Mouse (Mus musculus) layer of hippocampus, adult 18-20 months (tissue): ENCODE measurements around the gene Pla2g6. TPM values are rescaled to one million over a fixed set of nuclear protein-coding genes. Genes with fewer than 3 reads are reported as not detected.

ENCODE experiments used
- DNase-seq, 2 experiments: peaks; one replicate each; pipeline ENCODE4 v3.0.0; 2022; ENCODE audit warnings: low spot score in 2 of 2
- microRNA-seq, 2 experiments: library from miRNA; unstranded; fragments of <30 nt; microRNA quantifications; one replicate each; pipeline ENCODE4 v1.2.0; 2021
- total RNA-seq, 2 experiments: library from RNA; stranded (reverse); gene quantifications; 2 replicates each; pipeline ENCODE4 v1.2.3; 2021

Gene Pla2g6
- total RNA-seq, 2 experiments from 2014 or later: 23.0 to 23.1 TPM

DNA sequence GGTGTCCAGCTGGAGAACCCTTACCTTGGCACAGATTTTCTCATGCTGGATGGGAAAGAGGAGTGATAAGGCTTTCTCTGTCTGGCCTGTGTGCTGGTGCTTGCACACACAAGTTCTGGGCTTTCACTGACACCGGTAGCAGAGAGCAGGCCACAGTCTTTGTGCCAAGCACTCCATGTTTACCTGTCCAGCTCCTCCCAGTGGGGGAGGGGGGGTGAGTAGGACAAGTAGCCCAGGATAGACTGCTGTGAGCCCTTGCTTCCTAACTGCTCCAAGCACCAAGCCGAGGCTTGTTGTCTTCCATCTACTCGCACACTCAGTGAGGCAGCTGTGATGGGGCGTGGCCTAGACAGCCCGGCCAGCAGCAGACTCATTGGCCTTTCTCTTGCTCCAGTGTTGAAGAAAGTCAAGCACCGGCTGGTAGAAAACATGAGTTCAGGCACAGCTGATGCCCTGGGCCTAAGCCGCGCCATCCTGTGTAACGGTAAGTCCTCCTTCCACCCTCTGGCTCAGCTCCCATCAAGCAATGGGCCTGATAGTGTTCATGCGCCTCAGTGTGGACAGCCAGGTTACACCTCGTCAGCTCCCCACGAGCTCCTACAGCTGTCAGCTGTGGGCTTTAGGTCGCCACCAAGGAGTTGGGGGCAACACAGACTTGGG lies 85.5 kb downstream of the Pla2g6 start:
- no peak for DNase-seq

DNA sequence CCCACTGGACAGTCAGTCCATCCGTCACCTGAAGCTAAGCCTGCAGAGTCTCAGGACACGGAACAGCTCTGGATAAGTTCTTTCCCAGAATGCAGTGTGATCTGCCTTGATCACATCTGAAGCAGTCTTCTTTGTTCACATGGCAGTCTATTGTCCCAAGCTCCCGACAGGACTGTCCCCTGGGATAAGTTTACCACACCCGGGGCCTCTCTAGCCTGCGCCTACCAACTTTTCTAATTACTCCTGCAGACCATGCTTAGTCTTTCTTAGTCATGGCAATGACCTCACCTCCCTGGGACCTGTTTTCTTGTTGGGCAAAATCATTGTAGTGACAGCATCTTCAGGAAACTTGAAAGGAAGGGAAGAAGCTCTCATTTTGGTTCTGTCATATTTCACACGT lies 90.2 kb downstream of the Pla2g6 start:
- no peak for DNase-seq

Small RNA genes within 50 kb of the gene (microRNA-seq; reads per million reads assigned to microRNA genes)
- 2.5 to 3.5 reads per million in 2 experiments for gene Mir1943

Other genes starting within 250 kb of the Pla2g6 start
- 10 to 100 TPM; 33.9 to 35.3 TPM for gene Micall1, start 219.5 kb downstream of the Pla2g6 start, total RNA-seq
- gene Polr2f, start 187.4 kb downstream of the Pla2g6 start, total RNA-seq: 100 to 1,000 TPM; 108 to 109 TPM
- 10 to 100 TPM in 1 of 2 experiments, 1 to 10 TPM in 1; 9.2 to 12.4 TPM for gene 1700088E04Rik, start 187.1 kb downstream of the Pla2g6 start, total RNA-seq
- 10 to 100 TPM; 32.0 to 35.9 TPM for gene Sox10, start 163.2 kb downstream of the Pla2g6 start, total RNA-seq
- gene Pick1, start 99.2 kb downstream of the Pla2g6 start, total RNA-seq: 10 to 100 TPM; 44.4 to 46.4 TPM
- gene Gm49486, start 99.0 kb downstream of the Pla2g6 start, total RNA-seq: under 1 TPM in 1 of 2 experiments, not detected in 1; 0.28 TPM
- gene Slc16a8, start 73.6 kb downstream of the Pla2g6 start, total RNA-seq: under 1 TPM; 0.18 to 0.25 TPM
- gene Baiap2l2, start 42.9 kb downstream of the Pla2g6 start, total RNA-seq: 1 to 10 TPM; 1.9 to 4.8 TPM
- gene Maff, start 18.2 kb upstream of the Pla2g6 start, total RNA-seq: 1 to 10 TPM; 2.1 TPM
- 10 to 100 TPM; 55.0 to 57.9 TPM for gene Tmem184b, start 75.2 kb upstream of the Pla2g6 start, total RNA-seq
- 100 to 1,000 TPM in 1 of 2 experiments, 10 to 100 TPM in 1; 95.9 to 109 TPM for gene Csnk1e, start 127.2 kb upstream of the Pla2g6 start, total RNA-seq
- gene Kcnj4, start 176.9 kb upstream of the Pla2g6 start, total RNA-seq: 10 to 100 TPM; 87.2 to 88.5 TPM
- gene Kdelr3, start 188.0 kb upstream of the Pla2g6 start, total RNA-seq: under 1 TPM; 0.45 to 0.53 TPM
- 100 to 1,000 TPM; 277 to 299 TPM for gene Ddx17, start 218.4 kb upstream of the Pla2g6 start, total RNA-seq